Mouse (Mus musculus) kidney, postnatal 25 days (tissue): Measurements from ENCODE around the gene Gm21292.
"Not testable (repeated sequence)": the region's sequence is repeated elsewhere in the genome, so short reads cannot be mapped to it uniquely, and the experiment has no call there.

ENCODE experiments used
- DNase-seq, 2 experiments: peaks; one replicate each; pipeline ENCODE4 v3.0.0; 2021; ENCODE audit warnings: mixed read lengths in 2 of 2

The Gm21292 gene

GRCm38 (mm10) chrY:9133824-9134223 is at the start of gene Gm21292:
Gm21292 (minus strand) TSS chrY:9133924.
- not testable (repeated sequence) for DNase-seq
